Comparison of ENCODE assay signal across 19 mouse cellular contexts in the genomic region with DNA sequence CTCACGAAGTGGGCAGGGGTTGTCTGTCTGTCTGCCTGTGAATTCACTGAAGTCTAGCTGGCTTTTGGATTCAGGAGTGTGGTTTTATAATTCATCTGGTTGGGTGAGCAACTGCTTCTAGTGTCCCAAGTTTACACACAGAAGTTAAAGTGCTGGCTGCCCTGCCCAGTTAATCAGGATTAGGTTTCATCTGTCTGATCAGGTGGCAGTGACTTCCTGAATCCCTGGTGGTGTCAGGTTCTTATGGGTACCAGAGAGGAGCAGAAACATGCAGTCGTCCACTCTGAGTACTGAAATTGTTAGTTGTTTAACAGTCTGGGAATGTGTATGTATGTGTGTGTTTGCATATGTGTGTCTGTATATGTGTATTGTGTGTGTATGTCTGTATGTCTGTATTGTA.
DNase-seq lines count a peak whose midpoint lies in the region; ATAC-seq and TF ChIP-seq lines count a peak whose summit lies in the region.
"Had no signal": no experiment of that assay in that cellular context is flagged by ENCODE, and none has a peak within 500 bp of the region (broad histone marks: within the 10 kb centered on the region; RNA-seq: fewer than 3 reads in every experiment).

No protein-coding gene starts in this region.

- DNase-seq in embryo, embryonic 10 days (ENCODE audit: low spot score): peak; percentile 30
- no peak for DNase-seq in embryo, embryonic 9.5 days (ENCODE audit: extremely low spot score)
- DNase-seq in kidney, postnatal 25 days: no peak
- DNase-seq in limb, embryonic 10.5 days (ENCODE audit: low spot score): no peak
- no peak for DNase-seq in forebrain, postnatal 0 days
- no peak for DNase-seq in spleen, postnatal 14 days (ENCODE audit: low spot score in 2 of 2)
- DNase-seq: adrenal gland, adult 2 months; adrenal gland, postnatal 25 days; cerebellum, adult 2 months; cerebellum, postnatal 14 days; gastrocnemius, postnatal 25 days had no signal

- no peak for TF ChIP-seq CTCF in forebrain, postnatal 0 days (IDR thresholded peaks at IDR 0.05; ENCODE audit: low read depth)

- no peak overlapping the region for H3K27ac ChIP-seq in kidney, embryonic 16.5 days (ENCODE audit: low read length)
- H3K27ac ChIP-seq in limb, embryonic 10.5 days: peak overlapping the region; percentile 34; the same call in 1 of the 2 replicates
- H3K27ac ChIP-seq in forebrain, postnatal 0 days (ENCODE audit: low read depth, low read length): no peak overlapping the region
- H3K27ac ChIP-seq: embryonic facial prominence, embryonic 13.5 days; forebrain, embryonic 12.5 days; hindbrain, embryonic 10.5 days; hindbrain, embryonic 14.5 days had no signal

- H3K36me3 ChIP-seq in kidney, embryonic 16.5 days (ENCODE audit: insufficient read depth, low read length): no peaks in the 10 kb centered on the region
- no peaks in the 10 kb centered on the region for H3K36me3 ChIP-seq in limb, embryonic 10.5 days
- H3K36me3 ChIP-seq in forebrain, postnatal 0 days (ENCODE audit: insufficient read depth): no peaks in the 10 kb centered on the region
- H3K36me3 ChIP-seq: embryonic facial prominence, embryonic 13.5 days; forebrain, embryonic 12.5 days; heart, embryonic 12.5 days; hindbrain, embryonic 10.5 days had no signal

- H3K9ac ChIP-seq in kidney, embryonic 16.5 days (replicated peaks; ENCODE audit: low read length): no peak overlapping the region
- no peak overlapping the region for H3K9ac ChIP-seq in forebrain, postnatal 0 days
- H3K9ac ChIP-seq: embryonic facial prominence, embryonic 13.5 days; forebrain, embryonic 12.5 days; heart, embryonic 12.5 days; hindbrain, embryonic 14.5 days had no signal

- ATAC-seq in kidney, embryonic 16.5 days (ENCODE audit: low FRiP score, low TSS enrichment): peak; percentile 25; the same call in 1 of the 2 replicates
- ATAC-seq in forebrain, postnatal 0 days: no peak
- ATAC-seq: forebrain, embryonic 16.5 days; intestine, embryonic 16.5 days had no signal

- 32% methylated on average over 2 of the region's 2 CpGs for WGBS in kidney, embryonic 16.5 days
- WGBS in limb, embryonic 10.5 days: 52% methylated on average over 2 of the region's 2 CpGs
- WGBS in forebrain, postnatal 0 days: 92% methylated on average over 2 of the region's 2 CpGs

- H3K9me3 ChIP-seq in kidney, embryonic 16.5 days (ENCODE audit: low read length): no peaks in the 10 kb centered on the region
- no peaks in the 10 kb centered on the region for H3K9me3 ChIP-seq in limb, embryonic 10.5 days (replicated peaks)
- H3K9me3 ChIP-seq in forebrain, postnatal 0 days (ENCODE audit: low read length): no peaks in the 10 kb centered on the region
- H3K9me3 ChIP-seq: embryonic facial prominence, embryonic 13.5 days; forebrain, embryonic 12.5 days; heart, embryonic 12.5 days; hindbrain, embryonic 10.5 days had no signal

- H3K4me2 ChIP-seq in kidney, embryonic 16.5 days (replicated peaks; ENCODE audit: low read depth, low read length): no peak overlapping the region
- no peak overlapping the region for H3K4me2 ChIP-seq in forebrain, postnatal 0 days (ENCODE audit: low read depth)
- H3K4me2 ChIP-seq: embryonic facial prominence, embryonic 13.5 days; forebrain, embryonic 12.5 days; heart, embryonic 12.5 days; hindbrain, embryonic 14.5 days had no signal

- no peaks in the 10 kb centered on the region for H3K27me3 ChIP-seq in kidney, embryonic 16.5 days (ENCODE audit: insufficient read depth, low read length)
- no peaks in the 10 kb centered on the region for H3K27me3 ChIP-seq in limb, embryonic 10.5 days (ENCODE audit: low read depth, poor library complexity, severe bottlenecking)
- no peaks in the 10 kb centered on the region for H3K27me3 ChIP-seq in forebrain, postnatal 0 days (ENCODE audit: insufficient read depth, low read length)
- H3K27me3 ChIP-seq: embryonic facial prominence, embryonic 13.5 days; heart, embryonic 12.5 days had no signal

- H3K4me1 ChIP-seq in kidney, embryonic 16.5 days (ENCODE audit: insufficient read depth, low read length): peaks cover 4% of the 10 kb centered on the region
- H3K4me1 ChIP-seq in limb, embryonic 10.5 days: peaks cover 16% of the 10 kb centered on the region
- no peaks in the 10 kb centered on the region for H3K4me1 ChIP-seq in forebrain, postnatal 0 days (ENCODE audit: insufficient read depth)
- H3K4me1 ChIP-seq: hindbrain, embryonic 10.5 days had no signal

- H3K4me3 ChIP-seq in kidney, embryonic 16.5 days (ENCODE audit: low read length): no peak overlapping the region
- no peak overlapping the region for H3K4me3 ChIP-seq in limb, embryonic 10.5 days
- no peak overlapping the region for H3K4me3 ChIP-seq in forebrain, postnatal 0 days (ENCODE audit: low read depth, low read length)
- H3K4me3 ChIP-seq: embryonic facial prominence, embryonic 13.5 days; forebrain, embryonic 12.5 days; heart, embryonic 12.5 days; hindbrain, embryonic 10.5 days had no signal
